Mouse (Mus musculus) spleen, embryonic (tissue): ENCODE results near the gene Fut8.

Source experiments
- CTCF ChIA-PET: fragments of 350-600 bp; sonication (Branson Sonifier 250); formaldehyde crosslinking; loops from one replicate; lab custom pipeline; 2022; lab: Charles Lee

Fut8 gene

DNA sequence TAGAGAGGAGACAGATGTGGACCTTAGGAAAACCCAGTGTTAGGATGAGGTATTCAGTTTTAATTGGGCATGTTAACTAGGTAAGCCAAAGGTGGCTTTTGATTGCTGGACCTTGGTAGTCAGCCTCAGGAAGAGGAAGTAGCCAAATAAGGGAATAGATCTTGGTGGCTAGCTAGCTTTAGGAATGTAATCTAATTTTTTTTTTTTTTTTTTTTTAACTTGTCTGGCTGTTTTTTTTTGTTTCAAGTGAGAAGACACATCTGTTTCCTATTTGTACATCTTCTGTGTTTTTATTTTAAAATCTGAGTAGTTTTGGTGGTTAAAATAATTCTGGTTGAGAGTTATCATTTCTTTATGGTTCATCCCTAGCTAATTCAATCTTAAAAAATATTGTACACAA lies 65.4 kb downstream of the Fut8 start:
- CTCF ChIA-PET, result no interaction called here

DNA sequence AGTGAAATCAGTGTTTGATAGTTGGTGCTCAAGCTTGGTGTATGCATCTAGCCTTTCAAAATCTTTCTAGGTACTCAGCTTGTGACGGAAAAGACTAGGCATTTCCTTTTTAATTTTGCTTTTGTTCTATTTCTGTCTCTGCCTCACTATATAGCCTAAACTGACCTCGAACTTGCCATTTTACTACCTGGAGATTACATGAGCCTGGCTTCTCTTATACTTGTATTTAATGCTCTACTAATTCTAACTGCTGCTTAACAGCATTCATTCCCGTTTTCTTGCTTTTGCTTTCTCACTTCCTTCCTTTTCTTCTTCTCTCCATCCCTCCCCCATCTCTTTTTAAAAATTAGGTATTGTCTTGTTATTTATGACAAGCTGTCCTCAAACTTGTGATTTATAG lies 67.6 kb downstream of the Fut8 start:
- CTCF ChIA-PET, result no interaction called here

DNA sequence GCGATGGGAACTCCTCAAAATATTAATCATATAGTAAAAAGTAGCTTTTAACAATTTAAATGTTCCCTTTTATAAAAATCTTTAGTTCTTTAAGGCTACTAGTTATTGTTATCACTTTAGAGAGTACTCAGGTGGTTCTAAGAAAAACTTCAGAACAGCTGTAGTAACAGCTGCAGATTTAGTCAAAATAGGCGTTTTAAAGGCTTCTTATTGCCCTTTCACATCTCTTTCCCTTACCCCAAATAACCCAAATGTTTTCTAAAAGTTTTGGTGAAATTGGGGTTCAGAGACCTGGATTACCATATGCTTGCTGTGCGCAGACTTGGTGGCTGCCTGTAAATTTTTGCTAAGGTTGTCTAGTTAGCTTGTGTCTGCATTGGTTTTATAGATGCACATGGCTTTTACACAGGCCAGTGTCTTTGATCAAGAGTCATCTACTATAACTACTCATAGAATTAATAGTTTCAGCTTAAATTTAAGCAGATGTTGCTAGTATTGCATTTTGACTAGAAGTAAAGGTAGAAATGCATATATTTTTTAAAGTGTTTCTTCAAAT lies 68.9 kb downstream of the Fut8 start:
- CTCF ChIA-PET, result no interaction called here

DNA sequence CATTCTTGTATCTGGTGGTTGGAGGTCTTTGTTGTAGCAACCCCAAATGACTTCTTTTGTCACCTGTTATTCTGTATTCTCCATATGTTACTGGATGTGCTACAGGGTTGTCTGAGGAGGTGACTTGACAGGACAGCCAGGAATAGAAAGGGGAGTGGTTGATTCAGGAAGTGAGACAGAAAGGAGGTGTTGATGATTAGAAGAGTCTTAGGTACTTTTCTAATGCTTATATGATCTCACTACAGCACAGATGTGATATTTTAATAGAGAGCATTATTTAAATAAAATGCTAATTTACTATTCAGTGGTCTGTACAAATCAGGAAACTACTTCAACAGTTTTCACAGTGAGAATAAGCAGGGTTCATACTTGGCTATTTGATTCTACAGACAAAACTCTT lies 71.6 kb downstream of the Fut8 start:
- CTCF ChIA-PET, result interaction anchor here (0.6 kb wide), 1 partner anchor 18 kb away, joined by 7 read pairs; no protein-coding TSS in a partner anchor

DNA sequence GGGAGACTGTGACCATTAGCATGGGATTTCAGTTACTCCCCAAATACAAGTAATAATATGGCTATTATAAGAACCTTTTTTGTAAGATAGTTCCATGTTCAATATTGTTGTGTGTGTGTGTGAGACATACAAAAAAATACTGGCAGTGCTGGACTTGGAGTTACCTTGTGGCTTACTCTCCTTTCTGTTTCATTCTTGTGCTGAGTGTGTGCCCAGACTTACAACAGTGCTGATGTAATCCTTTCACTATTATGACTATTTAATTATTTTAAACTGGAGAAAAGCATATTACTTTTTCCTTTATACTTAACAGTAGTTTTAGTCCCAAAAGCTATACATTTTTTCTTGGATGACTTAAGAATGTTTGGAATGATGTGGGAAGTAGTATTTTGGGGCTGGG lies 75.6 kb downstream of the Fut8 start:
- CTCF ChIA-PET, result no interaction called here

DNA sequence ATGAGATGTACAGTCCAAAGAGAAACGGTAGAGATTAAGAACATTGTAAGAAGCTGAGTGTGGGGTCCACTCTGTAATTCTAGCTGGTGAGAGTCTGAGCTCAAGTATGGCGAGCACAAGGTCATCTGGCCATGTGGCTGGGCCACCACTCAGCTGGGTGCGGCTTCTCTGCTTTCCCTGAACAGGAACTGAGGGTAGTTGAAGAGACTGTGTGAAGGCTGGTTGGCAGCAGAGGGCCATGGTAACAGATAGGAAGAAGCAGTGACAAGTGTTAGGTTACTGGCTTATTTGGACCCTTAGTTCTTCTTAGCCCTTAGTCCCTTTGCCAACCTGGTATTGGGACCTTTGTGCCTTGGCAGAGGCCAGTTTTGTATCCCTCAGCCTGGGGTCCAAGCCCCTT lies 86.2 kb downstream of the Fut8 start:
- CTCF ChIA-PET, result no interaction called here

DNA sequence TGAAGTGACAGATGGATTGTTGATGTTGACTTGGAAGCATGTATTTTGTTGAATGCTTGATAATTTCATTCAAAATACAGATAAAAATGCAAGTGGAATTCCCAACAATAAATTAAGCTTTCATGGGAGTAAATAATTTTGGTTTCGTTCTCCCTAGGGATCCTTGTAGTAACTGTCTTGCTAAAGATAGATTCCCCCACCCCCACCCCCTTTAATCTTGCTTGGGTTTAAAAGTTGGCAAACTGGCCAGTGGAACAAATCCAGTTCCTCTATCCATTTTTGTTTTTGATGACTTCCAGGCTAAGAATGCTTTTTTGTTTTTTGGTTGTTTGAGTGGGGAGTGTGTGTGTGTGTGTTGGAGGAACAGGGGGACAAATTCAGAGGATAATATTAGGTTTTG lies 108.6 kb downstream of the Fut8 start:
- CTCF ChIA-PET, result interaction anchor here (0.7 kb wide), 1 partner anchor 86 kb away, joined by 9 read pairs; no protein-coding TSS in a partner anchor

DNA sequence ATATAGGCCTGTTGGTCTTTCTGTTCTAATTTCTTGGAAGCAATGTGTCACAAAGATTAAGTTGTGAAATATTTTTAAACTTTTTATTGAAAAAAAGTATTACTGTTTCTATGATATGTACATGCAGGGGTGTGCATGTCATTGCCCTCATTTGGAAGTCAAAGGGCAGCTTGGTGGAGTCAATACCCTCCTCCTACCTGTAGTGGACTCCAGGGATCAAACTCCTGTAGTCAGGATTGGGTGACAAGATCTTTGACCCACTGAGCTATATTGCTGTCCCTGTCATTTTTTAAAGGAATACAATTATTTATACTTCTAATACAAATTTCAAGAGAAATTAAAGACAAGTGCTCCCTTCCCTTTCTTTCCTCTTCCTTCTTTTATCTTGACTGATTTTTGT lies 111.6 kb downstream of the Fut8 start:
- CTCF ChIA-PET, result no interaction called here

DNA sequence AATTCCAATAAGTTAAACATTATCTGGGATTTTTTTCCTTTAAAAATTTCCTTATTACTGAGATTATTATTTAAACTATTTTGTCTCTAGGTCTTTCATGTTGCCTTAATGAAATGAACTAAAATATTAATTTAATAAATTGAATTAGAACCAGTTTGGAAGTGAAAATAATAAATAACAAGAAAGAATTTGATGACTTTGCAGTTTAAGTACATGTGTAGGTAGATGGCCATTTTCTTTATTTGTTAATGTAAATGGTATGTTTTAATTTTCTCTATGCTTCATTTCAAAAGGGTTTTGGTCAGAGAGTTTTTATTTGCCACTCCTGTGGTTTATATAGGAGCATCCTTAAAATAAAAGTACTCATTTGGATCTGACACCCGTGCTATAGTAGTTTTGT lies 177.8 kb downstream of the Fut8 start:
- CTCF ChIA-PET, result no interaction called here

DNA sequence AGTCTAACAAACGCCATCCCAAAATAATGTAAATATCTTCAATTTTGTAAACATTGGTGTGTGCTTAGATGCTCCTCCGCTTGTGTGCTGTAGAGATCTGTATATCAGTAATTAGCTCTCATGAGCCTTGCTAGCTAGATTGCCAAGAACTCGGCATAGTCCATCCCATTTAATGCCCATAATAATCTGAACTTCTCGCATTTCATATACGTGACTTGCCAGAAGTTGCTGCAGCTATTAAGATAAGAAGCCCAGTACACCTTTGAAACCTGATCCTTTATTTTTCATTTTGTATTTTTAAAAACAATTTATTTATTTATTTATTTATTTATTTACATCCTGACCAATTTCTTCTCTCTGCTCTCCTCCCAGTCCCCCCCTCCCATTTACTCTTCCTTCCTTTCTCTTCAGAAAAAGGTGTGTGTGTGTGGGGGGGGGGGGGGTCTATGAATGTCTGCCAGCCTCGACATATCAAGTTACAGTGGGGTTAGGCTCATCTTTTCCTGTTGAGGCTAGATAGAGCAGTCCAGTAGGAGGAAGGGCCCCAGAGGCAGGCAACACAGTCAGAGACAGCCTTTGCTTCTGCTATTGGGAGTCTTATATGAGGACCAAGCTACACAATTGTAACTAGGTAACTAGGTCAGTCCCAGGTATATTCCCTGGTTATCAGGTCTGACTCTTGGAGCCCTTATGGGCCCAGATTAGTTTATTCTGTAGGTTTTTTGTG lies 183.9 kb downstream of the Fut8 start:
- CTCF ChIA-PET, result no interaction called here

DNA sequence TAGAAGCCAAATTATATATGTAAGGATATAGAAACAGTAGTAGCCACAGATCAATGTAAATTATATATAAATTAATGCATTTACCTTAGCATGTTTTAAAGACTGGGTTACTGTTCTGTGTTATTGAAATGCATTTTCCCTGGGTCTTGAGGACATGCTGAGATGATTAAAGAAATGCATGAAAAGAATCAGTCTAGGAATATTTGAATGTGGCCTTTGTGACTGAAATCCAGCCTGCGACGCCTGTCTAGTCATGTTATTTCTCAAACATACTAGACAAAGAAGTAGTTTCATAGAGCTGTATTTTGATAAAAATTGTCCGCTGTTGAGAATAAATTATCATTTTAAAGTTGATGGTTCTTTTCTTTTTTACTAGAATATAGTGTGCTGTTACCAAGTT lies 188.2 kb downstream of the Fut8 start:
- CTCF ChIA-PET, result no interaction called here

DNA sequence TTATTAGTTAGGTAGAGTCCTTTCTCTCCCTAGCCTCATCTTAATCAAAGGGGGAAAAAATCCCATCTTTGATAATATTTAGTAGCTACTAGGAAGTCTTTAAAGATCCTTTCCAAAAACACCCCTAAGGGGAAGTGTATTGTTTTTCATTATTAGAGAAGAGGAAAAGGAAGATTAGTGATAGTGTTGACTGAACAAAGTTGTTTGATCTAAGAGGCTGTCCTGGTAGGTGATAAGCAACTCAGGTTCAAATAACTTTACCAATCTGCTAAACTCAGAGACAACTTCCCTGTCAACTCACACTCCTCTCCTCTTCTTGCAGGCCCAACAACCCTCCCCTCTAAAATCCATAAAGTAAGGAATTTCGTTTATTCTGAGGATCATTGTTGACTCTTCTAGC lies 190.2 kb downstream of the Fut8 start:
- CTCF ChIA-PET, result no interaction called here

DNA sequence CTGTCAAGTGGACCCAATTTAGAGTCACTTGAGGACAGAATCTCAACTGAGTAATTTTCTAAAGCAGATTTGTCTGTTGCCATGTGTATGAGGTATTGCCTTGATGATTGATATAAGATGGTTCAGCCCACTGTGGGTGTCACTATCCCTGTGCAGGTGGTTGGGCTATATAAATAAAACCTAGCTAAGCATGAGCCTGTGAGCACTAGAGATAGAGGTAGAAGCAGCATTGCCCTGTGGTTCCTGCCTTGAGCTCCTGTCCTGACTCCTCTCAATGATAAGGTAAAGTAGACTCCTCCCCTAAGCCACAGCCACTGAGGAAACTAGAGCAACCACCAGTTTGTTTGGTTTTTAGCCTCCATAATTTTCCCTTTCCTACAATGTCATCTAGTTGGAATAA lies 191.5 kb downstream of the Fut8 start:
- CTCF ChIA-PET, result no interaction called here

DNA sequence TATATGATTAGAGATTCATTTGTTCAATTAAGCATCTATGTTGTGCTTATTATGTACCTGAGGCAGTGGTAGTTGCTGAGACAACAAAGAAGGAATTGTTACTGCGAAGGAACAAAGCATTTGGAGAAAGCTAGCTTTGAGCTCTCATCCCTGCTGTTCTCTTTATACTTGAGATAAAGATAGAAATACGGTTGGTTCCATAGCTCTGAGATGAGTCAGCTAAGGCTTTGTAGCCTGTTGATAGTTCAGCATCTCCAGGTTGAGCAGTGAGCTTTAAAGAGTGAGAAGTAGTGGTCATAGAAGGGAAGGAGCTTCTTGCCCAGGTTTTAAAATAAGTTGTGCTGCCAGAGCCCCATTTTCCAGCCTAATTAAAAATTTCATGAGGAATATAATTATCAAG lies 198.8 kb downstream of the Fut8 start:
- CTCF ChIA-PET, result no interaction called here

DNA sequence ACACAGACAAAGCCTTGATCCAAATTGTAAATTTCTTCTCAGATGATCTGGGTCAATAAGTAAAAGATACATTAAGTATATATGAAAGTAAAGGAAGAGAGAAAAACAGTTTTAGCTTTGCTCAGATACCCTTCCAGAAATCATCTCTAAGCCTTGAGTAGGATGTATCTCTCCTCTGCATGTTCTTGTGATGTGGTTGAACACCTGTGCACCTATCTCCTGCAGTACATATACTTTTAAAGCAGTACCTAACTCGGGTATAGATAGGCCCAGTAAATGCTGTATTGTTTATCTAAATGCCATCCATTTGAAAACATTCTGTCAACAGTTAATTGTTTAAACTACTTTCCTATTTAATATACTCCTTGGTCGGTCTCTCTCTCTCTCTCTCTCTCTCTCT lies 212.9 kb downstream of the Fut8 start:
- CTCF ChIA-PET, result no interaction called here

DNA sequence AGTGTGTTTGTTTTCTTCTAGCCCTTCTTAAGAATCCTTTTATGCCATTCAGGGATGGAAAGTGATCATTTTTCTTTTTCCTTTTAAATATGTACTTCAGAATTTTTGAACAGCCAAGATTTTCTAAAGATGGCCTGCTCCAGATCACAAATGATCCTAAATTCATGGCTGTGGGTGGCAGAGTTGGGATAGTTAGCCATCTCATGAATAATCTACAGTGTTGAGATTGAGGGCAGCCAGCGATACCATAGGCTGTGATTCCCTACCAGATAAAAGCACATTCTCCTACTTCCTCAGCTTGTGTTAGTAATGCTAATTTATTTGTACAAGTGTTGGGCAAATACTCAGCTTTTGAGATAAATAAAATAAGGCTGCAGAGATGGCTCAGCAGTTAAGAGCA lies 228.3 kb downstream of the Fut8 start:
- CTCF ChIA-PET, result no interaction called here

DNA sequence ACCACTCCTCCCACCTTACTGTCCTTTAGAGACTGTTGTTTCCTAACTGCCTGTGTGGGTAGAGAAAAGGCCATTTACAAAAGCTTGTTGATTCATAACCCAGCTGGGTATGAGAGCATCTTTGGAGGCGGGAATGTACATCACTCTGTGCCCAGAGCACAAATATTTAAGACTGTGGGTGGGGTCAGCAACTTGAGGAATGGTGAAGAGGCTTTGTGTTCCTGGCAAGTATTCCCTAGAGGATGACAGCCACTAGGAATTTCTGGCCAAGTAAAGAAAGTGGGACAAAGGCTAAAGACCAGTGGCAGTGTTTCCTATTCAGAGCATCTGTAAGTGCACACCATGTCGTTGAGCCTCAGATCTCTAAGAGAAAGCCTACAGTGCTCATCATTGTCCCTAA lies 242.0 kb downstream of the Fut8 start:
- CTCF ChIA-PET, result no interaction called here

DNA sequence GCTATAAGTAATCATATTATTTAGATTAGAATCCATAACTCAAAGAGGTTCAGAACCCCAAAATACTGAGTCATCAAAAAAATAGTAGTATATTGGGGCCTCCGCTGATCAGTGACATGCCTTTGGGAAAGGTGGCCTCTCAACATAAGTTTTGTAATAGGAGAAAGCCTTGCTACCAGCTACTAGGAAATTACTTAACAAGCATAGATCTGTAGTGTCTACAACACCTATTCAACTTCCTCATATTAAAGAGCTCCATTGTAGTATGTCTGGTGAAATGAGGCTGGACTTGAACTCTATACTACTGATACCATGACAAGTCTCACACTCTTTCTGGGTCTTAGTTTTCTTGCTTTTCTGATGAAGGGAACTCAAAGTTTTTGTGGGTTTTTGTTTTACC lies 243.2 kb downstream of the Fut8 start:
- CTCF ChIA-PET, result no interaction called here

DNA sequence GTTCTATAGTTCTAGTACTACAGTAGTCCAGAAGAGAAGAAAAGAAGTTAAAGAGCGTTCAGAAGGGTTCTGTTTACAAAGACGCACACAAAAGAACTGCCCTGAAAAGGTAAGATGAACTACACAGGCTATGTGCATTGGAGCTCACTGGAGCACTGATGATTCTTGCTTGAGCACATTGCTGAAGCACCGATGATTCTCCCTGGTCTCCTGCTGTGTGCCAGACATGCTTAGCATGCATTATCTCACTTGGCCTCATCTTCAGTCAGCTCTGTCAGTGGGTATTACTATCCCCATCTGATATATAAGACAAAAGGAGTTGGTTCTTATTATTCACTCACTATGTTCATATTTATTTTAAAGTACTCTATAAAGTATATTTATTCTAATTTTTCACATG lies 243.9 kb downstream of the Fut8 start:
- CTCF ChIA-PET, result interaction anchor here (0.6 kb wide), 1 partner anchor 673 kb away, joined by 3 read pairs; no protein-coding TSS in a partner anchor

DNA sequence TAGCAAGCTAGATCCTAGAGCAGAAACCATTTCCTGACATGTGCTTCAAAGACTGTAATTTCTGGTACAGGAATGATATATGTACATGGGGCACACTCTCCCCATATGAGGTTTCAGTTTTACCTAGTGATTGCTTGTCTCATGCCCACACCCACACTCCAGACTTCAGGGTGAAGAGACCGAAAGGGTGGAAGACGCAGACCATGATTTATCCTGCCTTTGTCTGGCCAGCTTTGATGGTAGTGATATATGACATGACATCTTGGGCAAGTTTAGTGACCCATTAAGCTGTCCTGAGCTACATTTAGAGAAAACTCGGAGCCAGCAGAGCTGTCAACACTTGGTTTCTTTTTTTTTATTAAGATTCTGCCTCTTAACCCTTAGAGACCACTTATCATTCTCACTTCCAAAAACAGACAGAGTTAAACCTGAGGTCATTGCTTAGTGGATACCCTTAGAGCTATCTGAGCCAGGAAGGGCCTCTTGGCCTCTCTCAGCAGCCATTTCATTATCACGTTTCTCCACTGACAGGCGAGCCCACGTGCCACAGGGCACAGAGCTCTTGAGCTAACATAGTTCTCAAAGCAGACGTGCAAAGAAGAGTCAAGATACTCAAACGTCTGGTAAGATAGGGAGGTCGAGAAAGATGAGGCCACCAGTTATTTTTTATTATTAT lies 245.4 kb downstream of the Fut8 start:
- CTCF ChIA-PET, result no interaction called here

DNA sequence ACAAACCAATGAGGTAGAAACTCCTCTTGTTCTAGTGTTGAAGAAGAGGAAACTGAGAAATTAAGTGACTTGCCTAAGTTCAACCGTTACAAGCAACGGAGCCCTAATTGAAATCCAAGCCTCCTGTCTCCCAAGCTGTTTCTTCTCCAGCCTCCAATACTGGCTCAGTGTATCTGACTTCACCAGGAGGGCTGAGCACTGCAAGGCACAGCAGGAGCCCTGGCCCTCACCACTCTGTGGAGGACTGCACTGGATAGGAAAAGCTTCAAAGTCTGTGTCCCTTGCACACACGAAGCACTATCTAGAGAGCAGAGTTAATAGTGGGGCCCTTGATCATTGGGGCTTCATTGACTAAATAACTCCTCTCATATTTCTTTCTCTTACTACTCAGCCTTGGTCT lies 246.8 kb downstream of the Fut8 start:
- CTCF ChIA-PET, result no interaction called here

DNA sequence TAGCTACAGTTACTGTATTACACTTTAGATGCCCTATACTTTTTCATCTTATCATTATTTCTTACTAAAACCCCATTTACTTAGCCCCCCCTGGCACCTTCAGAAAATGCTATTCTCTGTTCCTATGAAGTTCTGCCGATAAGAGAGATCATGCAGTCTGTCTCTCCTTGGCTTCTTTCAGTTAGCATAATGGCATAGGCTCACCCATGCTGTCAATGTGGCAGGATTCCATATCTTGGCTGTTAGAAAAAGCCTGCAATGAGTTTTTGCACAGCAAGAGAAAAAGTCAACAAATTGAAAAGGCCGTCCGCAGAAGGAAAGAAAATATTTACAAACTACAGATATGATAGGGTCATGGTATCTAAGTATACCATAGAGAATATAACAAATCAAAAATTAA lies 253.6 kb downstream of the Fut8 start:
- CTCF ChIA-PET, result no interaction called here

DNA sequence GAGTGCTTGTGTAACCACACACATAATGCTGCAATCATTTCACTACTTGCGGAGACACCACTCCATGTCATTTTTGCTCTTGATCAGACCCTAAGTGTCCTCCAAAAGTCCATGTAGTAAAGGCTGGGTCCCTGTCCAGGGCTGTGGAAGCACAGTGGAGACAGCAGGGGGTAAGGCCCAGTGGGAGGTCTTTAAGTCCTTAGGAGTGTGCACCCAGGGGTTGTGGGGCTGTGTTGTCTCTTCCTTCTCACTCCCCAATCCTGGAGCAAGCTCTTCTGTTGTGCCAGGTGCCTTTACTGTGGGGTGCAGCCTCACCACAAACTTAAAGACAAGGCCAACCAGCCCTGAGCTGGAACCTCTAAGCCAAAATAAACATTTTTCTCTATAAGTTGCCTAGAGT lies 257.9 kb downstream of the Fut8 start:
- CTCF ChIA-PET, result no interaction called here
